Mouse (Mus musculus) intestine, embryonic 14.5 days (tissue): Measurements from ENCODE around the gene Gm20708. TPM values are rescaled to one million over a fixed set of nuclear protein-coding genes. Genes with fewer than 3 reads are reported as not detected.

Experiments
- ATAC-seq: fragments of 200-750 bp; cut with Nextera tagmentation; replicated peaks from 2 replicates; pipeline ENCODE4 v1.8.0; 2017; ENCODE audit warnings: low read depth, moderate number of reproducible peaks, moderate TSS enrichment, moderate library complexity; ENCODE audit not compliant: low FRiP score, low TSS enrichment
- DNase-seq: peaks from one replicate; pipeline ENCODE4 v3.0.0-alpha.2; 2018; ENCODE audit warnings: low spot score
- H3K27ac ChIP-seq: fragments of 300-500 bp; sonication (generic); 2 replicates; pipeline ENCODE4 v1.5.1; 2014; ENCODE audit warnings: low read depth, mild to moderate bottlenecking, control low read depth
- H3K27me3 ChIP-seq: fragments of 300-500 bp; sonication (generic); replicated peaks from 2 replicates; pipeline ENCODE4 v1.6.1; 2014; ENCODE audit warnings: low read length, control low read depth; ENCODE audit not compliant: control insufficient read depth, insufficient read depth
- H3K36me3 ChIP-seq: fragments of 300-500 bp; sonication (generic); 2 replicates; pipeline ENCODE4 v1.6.1; 2014; ENCODE audit warnings: low read length, control low read depth; ENCODE audit not compliant: control insufficient read depth, insufficient read depth
- H3K4me1 ChIP-seq: fragments of 300-500 bp; sonication (generic); replicated peaks from 2 replicates; pipeline ENCODE4 v1.6.1; 2014; ENCODE audit warnings: low read length, control low read depth, mixed read lengths; ENCODE audit not compliant: control insufficient read depth, insufficient read depth
- H3K4me2 ChIP-seq: fragments of 300-500 bp; sonication (generic); 2 replicates; pipeline ENCODE4 v1.6.1; 2014; ENCODE audit warnings: low read length
- H3K4me3 ChIP-seq: fragments of 300-500 bp; sonication (generic); 2 replicates; pipeline ENCODE4 v1.5.1; 2014; ENCODE audit warnings: low read depth, low read length, control low read depth, mixed read lengths
- H3K9ac ChIP-seq: fragments of 300-500 bp; sonication (generic); 2 replicates; pipeline ENCODE4 v1.6.1; 2014; ENCODE audit warnings: mild to moderate bottlenecking, low read length
- H3K9me3 ChIP-seq: fragments of 300-500 bp; sonication (generic); 2 replicates; pipeline ENCODE4 v1.6.1; 2016; ENCODE audit warnings: low read length, control low read depth; ENCODE audit not compliant: control insufficient read depth
- WGBS: fragments of 180-500 bp; shearing (Covaris S2); extraction: QIAGEN DNeasy Blood & Tissue Kit; methylation state at CpG from one replicate; pipeline ENCODE4 v1.1.7; 2014; 5-methylcytosine and 5-hydroxymethylcytosine counted together
- polyA plus RNA-seq: library from polyadenylated mRNA; unstranded; fragments of >200 nt; fragmentation: Nextera tagmentation; extraction: Ambion mirVana; gene quantifications from 2 replicates; pipeline ENCODE4 v1.2.1, GENCODE M21; 2014

Gm20708 gene
- polyA plus RNA-seq, 1 experiment from 2014 or later: not detected

GRCm38 (mm10) chr11:117838572-117838971 is 29.1 kb downstream of the Gm20708 start:
- H3K4me2 ChIP-seq: no peak overlapping the region
- H3K36me3 ChIP-seq: no peaks in the 10 kb centered on the region
- DNase-seq (no peak), ATAC-seq (0 out of 2 replicates have a peak, but pooled peaks have one; percentile 16)
- peak overlapping the region; percentile 16; the same call in 1 of the 2 replicates for H3K27ac ChIP-seq
- no peak overlapping the region for H3K4me3 ChIP-seq
- no peaks in the 10 kb centered on the region for H3K4me1 ChIP-seq
- no peak overlapping the region for H3K9ac ChIP-seq
- no peaks in the 10 kb centered on the region for H3K27me3 ChIP-seq
- no peaks in the 10 kb centered on the region for H3K9me3 ChIP-seq
- WGBS: 57% methylated on average over 2 of the region's 2 CpGs

GRCm38 (mm10) chr11:117839021-117839420 is 29.6 kb downstream of the Gm20708 start:
- H3K36me3 ChIP-seq: no peaks in the 10 kb centered on the region
- H3K9me3 ChIP-seq: no peaks in the 10 kb centered on the region
- no peak overlapping the region for H3K9ac ChIP-seq
- no peaks in the 10 kb centered on the region for H3K4me1 ChIP-seq
- H3K27ac ChIP-seq: peak overlapping the region; percentile 16; the same call in 1 of the 2 replicates
- WGBS: 84% methylated on average over 1 of the region's 1 CpGs
- H3K27me3 ChIP-seq: no peaks in the 10 kb centered on the region
- no peak overlapping the region for H3K4me3 ChIP-seq
- H3K4me2 ChIP-seq: no peak overlapping the region
- ATAC-seq (no peak), DNase-seq (no peak)

- Histone ChIP-seq H3K4me2 (no peak overlapping the region), H3K4me3 (no peak overlapping the region), H3K27me3 (no peaks in the 10 kb centered on the region), H3K36me3 (no peaks in the 10 kb centered on the region), H3K4me1 (no peaks in the 10 kb centered on the region), H3K9ac (no peak overlapping the region), H3K27ac (no peak overlapping the region), H3K9me3 (no peaks in the 10 kb centered on the region)
- 40% methylated on average over 1 of the region's 1 CpGs for WGBS
- no peak for ATAC-seq
- no peak for DNase-seq
These were observed 31.4 kb downstream of the Gm20708 start for GRCm38 (mm10) chr11:117840910-117841309.

GRCm38 (mm10) chr11:117843434-117843833 is 34.0 kb downstream of the Gm20708 start:
- Histone ChIP-seq H3K9ac (no peak overlapping the region), H3K27me3 (no peaks in the 10 kb centered on the region), H3K4me3 (no peak overlapping the region), H3K36me3 (no peaks in the 10 kb centered on the region), H3K27ac (no peak overlapping the region), H3K4me1 (peaks cover 13% of the 10 kb centered on the region), H3K4me2 (no peak overlapping the region), H3K9me3 (no peaks in the 10 kb centered on the region)
- no peak for DNase-seq
- WGBS: 87% methylated on average over 2 of the region's 2 CpGs
- no peak for ATAC-seq

- Histone ChIP-seq H3K27ac (no peak overlapping the region), H3K27me3 (no peaks in the 10 kb centered on the region), H3K36me3 (no peaks in the 10 kb centered on the region), H3K4me1 (peaks cover 18% of the 10 kb centered on the region), H3K9me3 (no peaks in the 10 kb centered on the region), H3K9ac (no peak overlapping the region), H3K4me2 (no peak overlapping the region), H3K4me3 (no peak overlapping the region)
- 63% methylated on average over 2 of the region's 2 CpGs for WGBS
- ATAC-seq: no peak
- no peak for DNase-seq
These were observed 35.5 kb downstream of the Gm20708 start for GRCm38 (mm10) chr11:117844997-117845396.

GRCm38 (mm10) chr11:117845651-117846050 is 36.2 kb downstream of the Gm20708 start:
- no peak overlapping the region for H3K27ac ChIP-seq
- H3K36me3 ChIP-seq: no peaks in the 10 kb centered on the region
- H3K4me2 ChIP-seq: no peak overlapping the region
- DNase-seq: no peak
- 82% methylated on average over 2 of the region's 2 CpGs for WGBS
- no peaks in the 10 kb centered on the region for H3K27me3 ChIP-seq
- H3K9ac ChIP-seq: no peak overlapping the region
- ATAC-seq: no peak
- no peak overlapping the region for H3K4me3 ChIP-seq
- peaks cover 24% of the 10 kb centered on the region for H3K4me1 ChIP-seq
- H3K9me3 ChIP-seq: no peaks in the 10 kb centered on the region

GRCm38 (mm10) chr11:117846640-117847039 is 37.2 kb downstream of the Gm20708 start:
- H3K4me3 ChIP-seq: no peak overlapping the region
- ATAC-seq: no peak
- DNase-seq: no peak

GRCm38 (mm10) chr11:117847593-117848215 is 38.2 kb downstream of the Gm20708 start:
- H3K36me3 ChIP-seq: peaks cover 6% of the 10 kb centered on the region
- peaks cover 24% of the 10 kb centered on the region for H3K4me1 ChIP-seq
- WGBS: 71% methylated on average over 7 of the region's 7 CpGs
- peak overlapping the region; percentile 93 for H3K27ac ChIP-seq
- H3K27me3 ChIP-seq: no peaks in the 10 kb centered on the region
- peak overlapping the region; percentile 59 for H3K4me3 ChIP-seq
- peak overlapping the region; percentile 69 for H3K9ac ChIP-seq
- H3K4me2 ChIP-seq: peak overlapping the region; percentile 84
- ATAC-seq (no peak), DNase-seq (no peak)
- no peaks in the 10 kb centered on the region for H3K9me3 ChIP-seq

More at GRCm38 (mm10) chr11:117846640-117847039, 37.2 kb downstream of the Gm20708 start:
- Histone ChIP-seq H3K27me3 (no peaks in the 10 kb centered on the region), H3K36me3 (no peaks in the 10 kb centered on the region), H3K9ac (no peak overlapping the region), H3K4me1 (peaks cover 24% of the 10 kb centered on the region), H3K27ac (no peak overlapping the region), H3K4me2 (no peak overlapping the region), H3K9me3 (no peaks in the 10 kb centered on the region)
- 51% methylated on average over 5 of the region's 5 CpGs for WGBS
